Mouse (Mus musculus) duodenum, adult 2 months (tissue): ENCODE results near the gene Prdm4. TPM values are rescaled to one million over a fixed set of nuclear protein-coding genes. Genes with fewer than 3 reads are reported as not detected.

Experiments used
- polyA plus RNA-seq: library from polyadenylated mRNA; depleted of rRNA; stranded (reverse); fragments of >200 nt; gene quantifications from 2 replicates; pipeline ENCODE4 v1.2.3, GENCODE M21; 2012; ENCODE audit warnings: low replicate concordance; rRNA removed

The Prdm4 gene
- polyA plus RNA-seq = 6.8 and 9.7 TPM in 2 replicates

GRCm38 (mm10) chr10:85916498-85917309 lies at the start of gene Prdm4:
Prdm4 (minus strand) TSS chr10:85917142.

DNA sequence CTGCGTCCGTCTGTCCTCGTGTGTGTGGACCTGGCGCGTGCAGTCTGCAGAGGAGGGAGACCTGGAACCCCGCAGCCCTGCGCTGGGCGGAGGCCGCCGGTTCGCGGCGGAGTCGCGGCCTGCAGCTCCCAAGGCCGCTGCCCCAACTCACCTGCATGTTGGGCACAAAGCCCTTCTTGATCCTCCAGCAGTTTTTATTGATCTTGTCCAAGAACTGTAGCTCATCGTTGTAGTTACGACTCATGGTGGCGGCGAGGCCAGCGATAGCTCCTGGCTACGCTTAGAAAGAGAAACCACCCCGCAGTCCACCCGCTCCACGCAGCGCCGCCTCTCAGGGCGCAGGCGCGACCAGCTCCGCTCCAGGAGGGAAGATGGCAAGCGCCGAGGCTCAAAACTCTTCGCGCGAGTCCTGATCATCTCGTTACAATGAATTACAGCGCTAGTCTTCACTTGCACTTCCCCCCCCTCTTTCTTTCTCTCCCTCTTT lies 40.6 kb upstream of the Prdm4 start, which contains the start of gene Rtcb:
TSS of gene Rtcb (minus strand) at position 360 of the 487 bp plus-strand sequence.

DNA sequence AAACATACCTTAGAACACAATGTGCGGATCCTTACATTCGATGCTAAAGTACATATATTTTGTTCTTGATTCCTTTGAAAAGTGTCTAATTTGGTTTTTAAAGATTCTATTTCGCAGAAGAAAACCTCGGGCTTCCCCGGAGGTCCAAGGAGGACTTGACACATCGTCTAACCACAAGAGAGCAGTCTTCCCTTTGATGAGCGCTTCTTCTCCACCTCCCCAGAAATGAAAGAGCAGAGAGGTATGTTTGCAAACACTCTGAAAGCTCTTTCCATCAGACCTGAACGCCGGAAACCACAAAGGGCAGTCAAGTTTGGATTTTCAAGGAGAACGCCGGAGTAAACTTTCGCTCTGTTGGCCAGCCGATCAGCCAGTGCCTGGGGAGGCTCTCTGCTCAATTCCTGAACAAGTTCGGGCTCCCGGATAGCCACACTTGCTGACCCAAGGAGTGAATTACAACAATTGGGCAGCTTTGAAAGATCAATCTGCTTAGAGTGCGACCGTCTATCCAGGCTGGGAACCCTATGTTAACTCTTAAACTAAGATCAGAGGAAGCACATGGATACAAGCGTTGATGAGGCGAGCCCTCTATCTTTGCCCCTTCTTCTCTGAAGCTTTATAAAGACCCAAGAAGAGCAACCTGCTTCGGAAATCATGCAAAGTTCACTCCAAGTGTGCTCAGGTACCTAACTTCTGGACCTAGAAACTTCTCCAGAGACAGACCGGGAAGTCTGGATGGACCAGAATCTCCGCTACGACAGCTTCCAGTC lies 10.9 kb upstream of the Prdm4 start, which contains the start of gene Ascl4:
TSS of gene Ascl4 (plus strand) at position 6 of the 770 bp plus-strand sequence.

Other genes starting within 250 kb of the Prdm4 start
- gene Pwp1, start 87.6 kb downstream of the Prdm4 start, polyA plus RNA-seq = 1.9 and 2.3 TPM in 2 replicates
- gene Ascl4, start 10.5 kb upstream of the Prdm4 start, polyA plus RNA-seq = not detected in 2 replicates
- 13.5 and 16.6 TPM in 2 replicates for gene Rtcb, start 40.7 kb upstream of the Prdm4 start, polyA plus RNA-seq
- gene Bpifc, start 94.8 kb upstream of the Prdm4 start, polyA plus RNA-seq = not detected in 2 replicates
- gene Fbxo7, start 104.8 kb upstream of the Prdm4 start, polyA plus RNA-seq = 13.1 and 20.1 TPM in 2 replicates